Mouse (Mus musculus): ENCODE results near the gene Gm8229.
"Not testable (repeated sequence)": the region's sequence is repeated elsewhere in the genome, so short reads cannot be mapped to it uniquely, and the experiment has no call there.

Gm8229 gene

GRCm38 (mm10) chr14:44365057-44365456, at the start of gene Gm8229:
Gm8229 (plus strand) TSS chr14:44365357.
- not testable (repeated sequence) for DNase-seq

GRCm38 (mm10) chr14:44338484-44338883, 26.7 kb upstream of the Gm8229 start, which contains the start of gene Gm5930:
Gm5930 (minus strand) TSS chr14:44338584.
- DNase-seq: not testable (repeated sequence)

- DNase-seq: peak; percentile 0
These were observed 3.7 kb upstream of the Gm8229 start for GRCm38 (mm10) chr14:44361416-44361815.

GRCm38 (mm10) chr14:44362301-44362700, 2.9 kb upstream of the Gm8229 start:
- DNase-seq: not testable (repeated sequence)

- DNase-seq: not testable (repeated sequence)
These were observed 19.1 kb downstream of the Gm8229 start for GRCm38 (mm10) chr14:44384233-44384632.

- DNase-seq: not testable (repeated sequence)
These were observed 45.4 kb downstream of the Gm8229 start, which contains the start of gene Gm3371 for GRCm38 (mm10) chr14:44410588-44410987. Gm3371 (minus strand) TSS chr14:44410688.
